Mouse (Mus musculus) CH12.LX (cell line): Measurements from ENCODE around the gene Clpb. TPM values are rescaled to one million over a fixed set of nuclear protein-coding genes. Genes with fewer than 3 reads are reported as not detected.

Source experiments
- DNase-seq: peaks from one replicate; pipeline ENCODE4 v3.0.0-alpha.2; 2013; ENCODE audit errors: extremely low read depth
- H3K27ac ChIP-seq: 2 replicates; pipeline ENCODE4 v1.5.1; 2012; ENCODE audit warnings: low read depth, mild to moderate bottlenecking, control low read depth, moderate library complexity; ENCODE audit not compliant: insufficient read depth
- H3K27me3 ChIP-seq: replicated peaks from 2 replicates; pipeline ENCODE3; 2012; ENCODE audit warnings: inconsistent platforms
- H3K36me3 ChIP-seq, 2 experiments: replicated peaks in 1 of 2; 2 replicates each; pipeline versions ENCODE3 to v1.6.1; 2012; ENCODE audit warnings: inconsistent platforms in 1 of 2, low read length in 1 of 2, mild to moderate bottlenecking in 1 of 2, mixed read lengths in 1 of 2, moderate library complexity in 1 of 2; ENCODE audit not compliant: control insufficient read depth in 1 of 2, insufficient read depth in 1 of 2
- H3K4me1 ChIP-seq, 2 experiments: 2 replicates each; pipeline ENCODE4 v1.6.1; 2012; ENCODE audit warnings: inconsistent platforms in 1 of 2, moderate library complexity in 1 of 2; ENCODE audit not compliant: insufficient read depth in 2 of 2, control insufficient read depth in 1 of 2
- H3K4me2 ChIP-seq: 2 replicates; pipeline ENCODE4 v1.6.1; 2012; ENCODE audit warnings: low read depth, mild to moderate bottlenecking, control low read depth; ENCODE audit not compliant: poor library complexity, insufficient read depth, severe bottlenecking
- H3K4me3 ChIP-seq, 3 experiments: fragments of 150-350 bp in 1 of 3; sonication (generic) in 1 of 3; replicated peaks in 1 of 3; 2 replicates each; pipeline versions ENCODE3 to v1.5.1; 2011 to 2012; ENCODE audit warnings: low read depth in 2 of 3, low read length in 2 of 3, mild to moderate bottlenecking in 2 of 3, moderate library complexity in 2 of 3, control low read depth in 1 of 3, improper control_type of control experiment in 1 of 3, inconsistent platforms in 1 of 3, mixed read lengths in 1 of 3; ENCODE audit not compliant: poor library complexity in 1 of 3
- H3K79me2 ChIP-seq: replicated peaks from 2 replicates; pipeline ENCODE4 v1.6.1; 2012; ENCODE audit warnings: mild to moderate bottlenecking, moderate library complexity; ENCODE audit not compliant: control insufficient read depth, poor library complexity, insufficient read depth, severe bottlenecking; ENCODE audit errors: extremely low read depth
- H3K9ac ChIP-seq: 2 replicates; pipeline ENCODE4 v1.6.1; 2012; ENCODE audit warnings: low read depth, mild to moderate bottlenecking, control low read depth, moderate library complexity; ENCODE audit not compliant: insufficient read depth
- H3K9me3 ChIP-seq: replicated peaks from 2 replicates; pipeline ENCODE3; 2012; ENCODE audit warnings: low read length, inconsistent platforms, mixed read lengths
- BHLHE40 ChIP-seq: IDR thresholded peaks from 2 replicates; pipeline ENCODE4 v1.6.1; 2011; ENCODE audit warnings: mild to moderate bottlenecking, low read depth, low read length, improper control_type of control experiment
- CHD1 ChIP-seq: IDR thresholded peaks from 2 replicates; pipeline ENCODE4 v1.6.1; 2012; ENCODE audit warnings: low read depth, low read length, improper control_type of control experiment, inconsistent platforms
- E2F4 ChIP-seq: IDR thresholded peaks from 2 replicates; pipeline ENCODE4 v1.6.1; 2011; ENCODE audit warnings: low read depth, low read length, improper control_type of control experiment; ENCODE audit not compliant: insufficient replicate concordance
- EP300 ChIP-seq: IDR thresholded peaks from 2 replicates; pipeline ENCODE4 v1.6.1; 2011; ENCODE audit warnings: low read length, improper control_type of control experiment
- HCFC1 ChIP-seq: IDR thresholded peaks from 2 replicates; pipeline ENCODE4 v1.6.1; 2012; ENCODE audit warnings: low read depth, mild to moderate bottlenecking, inconsistent platforms, low read length, improper control_type of control experiment
- JUN ChIP-seq: IDR thresholded peaks from 2 replicates; pipeline ENCODE4 v1.6.1; 2011; ENCODE audit warnings: low read depth, mild to moderate bottlenecking, low read length, improper control_type of control experiment, moderate library complexity; ENCODE audit not compliant: insufficient read depth
- JUND ChIP-seq: conservative IDR thresholded peaks from 2 replicates; pipeline ENCODE4 v1.6.1; 2011; ENCODE audit warnings: low read depth, low read length, improper control_type of control experiment
- POLR2A ChIP-seq: IDR thresholded peaks from 2 replicates; pipeline ENCODE4 v1.6.1; 2011; ENCODE audit warnings: low read depth, mild to moderate bottlenecking, improper control_type of control experiment, low read length
- RAD21 ChIP-seq: IDR thresholded peaks from 2 replicates; pipeline ENCODE4 v1.6.1; 2011; ENCODE audit warnings: low read depth, mild to moderate bottlenecking, low read length, improper control_type of control experiment, moderate library complexity
- RCOR1 ChIP-seq: conservative IDR thresholded peaks from 2 replicates; pipeline ENCODE4 v1.6.1; 2012; ENCODE audit warnings: low read depth, mild to moderate bottlenecking, inconsistent platforms, low read length, improper control_type of control experiment
- UBTF ChIP-seq: IDR thresholded peaks from 2 replicates; pipeline ENCODE4 v1.6.1; 2012; ENCODE audit warnings: low read depth, mild to moderate bottlenecking, inconsistent platforms, low read length, improper control_type of control experiment, moderate library complexity
- USF2 ChIP-seq: conservative IDR thresholded peaks from 2 replicates; pipeline ENCODE4 v1.6.1; 2011; ENCODE audit warnings: low read depth, low read length, improper control_type of control experiment
- ZKSCAN1 ChIP-seq: IDR thresholded peaks from 2 replicates; pipeline ENCODE4 v1.6.1; 2012; ENCODE audit warnings: low read depth, inconsistent platforms, low read length, improper control_type of control experiment, borderline replicate concordance
- dilution Hi-C: fragments of 300-500 bp; cut with MboI; formaldehyde crosslinking; loops from 2 replicates; pipeline ENCODE4 v1.14.3; 2020; ENCODE audit warnings: low sequenced_read_pairs; ENCODE audit not compliant: extremely low pct_unique_long_range_greater_than_20kb, extremely low pct_ligation_motif_present
- in situ Hi-C: fragments of 300-500 bp; cut with MboI; formaldehyde crosslinking; loops from 3 replicates; pipeline ENCODE4 v1.14.3; 2019; ENCODE audit warnings: low sequenced_read_pairs, low pct_ligation_motif_present, low pct_unique_long_range_greater_than_20kb, mixed read lengths
- polyA plus RNA-seq: library from polyadenylated mRNA; unstranded; fragments of >175 nt; gene quantifications from 2 replicates; pipeline ENCODE4 v1.2.1, GENCODE M21; 2012; ENCODE audit warnings: low read depth; ENCODE audit not compliant: insufficient read length
- total RNA-seq, 2 experiments: library from RNA; depleted of rRNA; stranded (reverse); fragments of 300-350 nt in 1 of 2; fragments of >200 nt in 1 of 2; gene quantifications; 2 replicates each; pipeline ENCODE4 v1.2.3; 2012 to 2014

Clpb gene
- total and polyA plus RNA-seq, 3 experiments, result 25.5 to 68.4 (median 41.7) TPM

DNA sequence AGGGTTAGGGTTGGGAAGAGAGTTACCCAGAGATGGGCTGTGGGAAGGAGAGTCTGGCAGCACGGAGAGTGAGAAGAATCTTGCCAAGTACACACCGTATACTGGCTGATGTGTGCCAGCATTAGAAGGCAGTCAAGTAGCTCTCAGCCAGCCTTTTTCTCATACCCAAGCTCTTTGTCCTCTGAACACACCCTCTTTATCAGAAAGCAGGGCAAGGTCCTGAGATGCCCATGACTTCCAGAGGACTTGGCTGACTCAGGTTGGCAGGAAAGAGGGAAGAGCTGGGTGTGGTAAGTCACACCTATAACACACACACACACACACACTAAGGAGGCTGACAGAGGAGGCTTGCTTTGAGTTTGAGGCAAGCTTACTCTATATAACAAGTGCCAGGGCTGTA lies 86.8 kb downstream of the Clpb start:
- no peak overlapping the region for H3K4me3 ChIP-seq
- no peaks in the 10 kb centered on the region for H3K27me3 ChIP-seq
- in situ Hi-C loops, result no loop called here
- H3K9me3 ChIP-seq, result no peaks in the 10 kb centered on the region
- dilution Hi-C loops, result no loop called here
- H3K36me3 ChIP-seq, result peaks cover 30 to 75% of the 10 kb centered on the region in 2 experiments
- H3K79me2 ChIP-seq, result no peaks in the 10 kb centered on the region
- H3K9ac ChIP-seq, result no peak overlapping the region
- DNase-seq, result no peak
- H3K4me2 ChIP-seq, result no peak overlapping the region
- no peak overlapping the region for H3K27ac ChIP-seq
- no peaks in the 10 kb centered on the region for H3K4me1 ChIP-seq
- TF ChIP-seq BHLHE40 (no peak), RCOR1 (no peak)

DNA sequence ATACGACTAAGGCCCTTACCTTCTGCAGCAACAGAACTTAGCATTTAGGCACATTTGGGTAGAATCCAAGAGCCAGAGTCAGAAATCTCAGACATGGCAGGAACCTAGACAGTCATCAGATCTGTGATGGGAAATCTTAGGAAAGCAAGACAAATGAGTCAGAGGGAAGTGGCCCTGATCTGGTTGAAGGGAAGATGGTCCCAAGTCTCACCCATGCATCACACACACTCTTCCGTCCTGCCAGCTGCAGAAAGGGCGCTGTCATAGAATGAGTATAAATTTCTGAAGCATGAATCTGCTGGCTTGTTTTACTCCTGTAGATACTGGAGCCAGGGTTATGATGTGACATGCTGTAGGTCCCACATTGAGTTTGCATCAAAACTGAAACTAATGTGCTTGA lies 88.9 kb downstream of the Clpb start:
- H3K4me2 ChIP-seq, result no peak overlapping the region
- in situ Hi-C loops (no loop called here), dilution Hi-C loops (no loop called here)

DNA sequence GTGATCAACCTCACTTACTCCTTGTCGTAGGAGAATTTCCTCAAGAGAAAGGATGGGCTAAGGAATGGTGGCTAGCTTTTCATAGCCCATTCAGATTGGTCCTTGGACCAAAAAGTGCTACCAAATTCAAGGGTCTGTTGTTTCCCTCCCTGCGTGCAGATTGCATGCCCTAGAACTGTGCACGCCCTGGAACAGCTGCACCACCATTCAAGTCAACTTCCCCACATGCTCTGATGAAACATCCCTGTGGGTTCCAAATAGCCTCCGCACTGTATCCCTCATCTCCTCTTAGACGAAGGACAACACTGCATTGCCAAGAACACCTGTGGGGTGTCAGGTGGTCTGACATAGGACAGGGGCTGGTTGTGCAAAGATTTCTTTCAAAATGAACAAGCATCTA lies 90.1 kb downstream of the Clpb start:
- dilution Hi-C loops, result no loop called here
- no peak overlapping the region for H3K27ac ChIP-seq
- H3K36me3 ChIP-seq, result peaks cover 27 to 68% of the 10 kb centered on the region in 2 experiments
- no peak for TF ChIP-seq JUND
- no peak for TF ChIP-seq USF2
- TF ChIP-seq E2F4, result no peak
- TF ChIP-seq CHD1, result no peak
- TF ChIP-seq JUN, result no peak
- in situ Hi-C loops, result no loop called here
- H3K9me3 ChIP-seq, result no peaks in the 10 kb centered on the region
- H3K4me1 ChIP-seq, result no peaks in the 10 kb centered on the region
- no peaks in the 10 kb centered on the region for H3K27me3 ChIP-seq
- H3K4me2 ChIP-seq, result no peak overlapping the region
- no peak for DNase-seq
- H3K79me2 ChIP-seq, result no peaks in the 10 kb centered on the region
- H3K4me3 ChIP-seq, result no peak overlapping the region
- H3K9ac ChIP-seq, result no peak overlapping the region

More for the DNA sequence above, 88.9 kb downstream of the Clpb start:
- no peaks in the 10 kb centered on the region for H3K9me3 ChIP-seq
- H3K27ac ChIP-seq, result no peak overlapping the region
- no peaks in the 10 kb centered on the region for H3K79me2 ChIP-seq
- H3K4me3 ChIP-seq, result no peak overlapping the region
- H3K9ac ChIP-seq, result no peak overlapping the region
- peaks cover 27 to 71% of the 10 kb centered on the region in 2 experiments for H3K36me3 ChIP-seq
- no peak for DNase-seq
- no peaks in the 10 kb centered on the region for H3K27me3 ChIP-seq
- TF ChIP-seq HCFC1 (no peak), ZKSCAN1 (no peak), USF2 (no peak), CHD1 (no peak), JUND (no peak), EP300 (no peak), UBTF (no peak), RAD21 (no peak), POLR2A (no peak)
- H3K4me1 ChIP-seq, result no peaks in the 10 kb centered on the region
